26 mouse cellular contexts compared by ENCODE assay signal in the genomic region with DNA sequence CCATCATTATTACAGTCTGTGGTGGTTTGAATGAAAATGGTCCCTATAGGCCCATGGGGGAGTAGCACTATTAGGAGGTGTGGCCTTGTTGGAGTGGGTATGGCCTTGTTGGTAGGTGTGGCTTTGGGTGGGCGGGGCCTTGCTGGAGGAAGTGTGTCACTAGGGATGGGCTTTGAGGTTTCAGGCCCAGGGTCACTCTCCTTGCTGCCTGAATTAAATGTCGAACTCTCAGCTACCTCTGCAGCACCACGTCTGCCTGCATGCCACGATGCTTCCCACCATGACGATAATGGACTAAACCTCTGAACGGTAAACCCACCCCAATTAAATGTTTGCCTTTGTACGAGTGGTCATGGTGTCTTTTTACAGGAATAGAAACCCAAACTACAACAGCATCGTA. TPM values are rescaled to one million over a fixed set of nuclear protein-coding genes. Genes with fewer than 3 reads are reported as not detected.
DNase-seq lines count a peak whose midpoint lies in the region; TF ChIP-seq lines count a peak whose summit lies in the region.
"Had no signal": no experiment of that assay in that cellular context is flagged by ENCODE, and none has a peak within 500 bp of the region (broad histone marks: within the 10 kb centered on the region; RNA-seq: fewer than 3 reads in every experiment).

No protein-coding gene starts in this region.

- intact Hi-C loops in left cerebral cortex, postnatal 14 days (cut with DNase I), result no loop called here

- no peaks in the 10 kb centered on the region for H3K27me3 ChIP-seq in testis, adult 2 months (ENCODE audit: control insufficient read depth, insufficient read depth, low read length)
- H3K27me3 ChIP-seq: embryonic facial prominence, embryonic 13.5 days; forebrain, embryonic 12.5 days; forebrain, embryonic 15.5 days had no signal

- no peaks in the 10 kb centered on the region for H3K36me3 ChIP-seq in testis, adult 2 months (ENCODE audit: control insufficient read depth, insufficient read depth, low read length)
- H3K36me3 ChIP-seq: embryonic facial prominence, embryonic 10.5 days; embryonic facial prominence, embryonic 13.5 days; forebrain, embryonic 12.5 days; forebrain, embryonic 15.5 days; hindbrain, embryonic 10.5 days had no signal

- peak overlapping the region; percentile 12; the same call in 1 of the 2 replicates for H3K4me3 ChIP-seq in testis, adult 2 months (ENCODE audit: control insufficient read depth, low read depth, low read length)
- H3K4me3 ChIP-seq: embryonic facial prominence, embryonic 10.5 days; embryonic facial prominence, embryonic 13.5 days; erythroblast, embryonic 14.5 days; forebrain, embryonic 12.5 days; forebrain, embryonic 15.5 days; hindbrain, embryonic 10.5 days had no signal

- TF ChIP-seq POLR2A in testis, adult 2 months (IDR thresholded peaks at IDR 0.05; ENCODE audit: control insufficient read depth, low read depth, low read length), result no peak

- TF ChIP-seq CTCF in testis, adult 2 months (IDR thresholded peaks at IDR 0.05; ENCODE audit: control insufficient read depth, insufficient read depth, insufficient replicate concordance, low read depth, low read length), result no peak

- no peaks in the 10 kb centered on the region for H3K4me1 ChIP-seq in testis, adult 2 months (ENCODE audit: control insufficient read depth, insufficient read depth, low read length)
- H3K4me1 ChIP-seq: embryonic facial prominence, embryonic 13.5 days had no signal

- no peak overlapping the region for H3K27ac ChIP-seq in testis, adult 2 months (ENCODE audit: control insufficient read depth, insufficient read depth, low read depth, low read length)
- H3K27ac ChIP-seq: embryonic facial prominence, embryonic 10.5 days; embryonic facial prominence, embryonic 13.5 days; forebrain, embryonic 12.5 days; forebrain, embryonic 15.5 days; hindbrain, embryonic 10.5 days; hindbrain, embryonic 14.5 days; hindbrain, postnatal 0 days had no signal

- DNase-seq in testis, postnatal 14 days (ENCODE audit: low spot score), result no peak
- DNase-seq in B cell, adult 2 months, result peak; percentile 17 to 30
- peak; percentile 21 for DNase-seq in ZHBTc4 (ENCODE audit: low read depth, low spot score)
- no peak for DNase-seq in layer of hippocampus, postnatal 10 days (ENCODE audit: low spot score in 2 of 2)
- DNase-seq in urinary bladder, postnatal 25 days (ENCODE audit: low spot score), result no peak
- no peak for DNase-seq in left cerebral cortex, postnatal 14 days (ENCODE audit: low spot score in 2 of 2)
- DNase-seq: adrenal gland, adult 2 months; adrenal gland, postnatal 14 days; cerebellum, adult 11 months; cerebellum, adult 2 months; cerebellum, postnatal 10 days; cerebellum, postnatal 36 days; embryo, embryonic 11 days; gastrocnemius, postnatal 36 days; heart, adult 18-20 months; heart, postnatal 36 days; kidney, adult 18-20 months had no signal

RNA-seq across cellular contexts. Expression of gene Upb1, which starts 6.1 kb away (rescaled TPM):
- polyA plus RNA-seq in testis, adult 2 months (2012; rRNA removed), result 0.13 and 0.20 TPM in 2 replicates
- under 1 TPM; 0.41 to 0.58 TPM for total RNA-seq in layer of hippocampus, postnatal 10 days (2021)
- total RNA-seq in left cerebral cortex, postnatal 14 days (2021), result under 1 TPM; 0.55 to 0.66 TPM
- total RNA-seq: gastrocnemius, postnatal 36 days had no signal
- polyA plus RNA-seq: erythroblast, embryonic 14.5 days; forebrain, embryonic 12.5 days; hindbrain, embryonic 10.5 days had no signal

Comparison
In these comparisons a context has a peak if more than half of its experiments do, and no peak if none do; other contexts are left out.
1. DNase-seq: peak in B cell, adult 2 months (2 of 2) and ZHBTc4 (single experiment); none in testis, postnatal 14 days (single experiment), layer of hippocampus, postnatal 10 days (0 of 2), urinary bladder, postnatal 25 days (single experiment) and left cerebral cortex, postnatal 14 days (0 of 2).